Mouse (Mus musculus) ovary, adult 18-20 months (tissue): Measurements from ENCODE around the gene Mark2.
"Not testable (repeated sequence)": the region's sequence is repeated elsewhere in the genome, so short reads cannot be mapped to it uniquely, and the experiment has no call there.

ENCODE experiments used
- DNase-seq: peaks from one replicate; pipeline ENCODE4 v3.0.0; 2022; ENCODE audit warnings: low spot score, mixed read lengths

Gene Mark2

GRCm38 (mm10) chr19:7341512-7342397, at the start of gene Mark2:
Gene Mark2 (minus strand): TSS chr19:7341860.
- peak; percentile 98 for DNase-seq

- no peak for DNase-seq
Observed at GRCm38 (mm10) chr19:7388488-7388887, 46.8 kb upstream of the Mark2 start.

GRCm38 (mm10) chr19:7386042-7386441, 44.4 kb upstream of the Mark2 start:
- DNase-seq: no peak

GRCm38 (mm10) chr19:7382903-7383865, 41.5 kb upstream of the Mark2 start, which contains the start of gene Spindoc:
Gene Spindoc (minus strand): TSS chr19:7382994.
- DNase-seq: peak; percentile 96

- peak; percentile 36 for DNase-seq
Observed at GRCm38 (mm10) chr19:7382248-7382902, 40.7 kb upstream of the Mark2 start.

- no peak for DNase-seq
Observed at GRCm38 (mm10) chr19:7381906-7382247, 40.2 kb upstream of the Mark2 start.

GRCm38 (mm10) chr19:7377639-7378038, 36.0 kb upstream of the Mark2 start:
- no peak for DNase-seq

- DNase-seq: no peak
Observed at GRCm38 (mm10) chr19:7374491-7374890, 32.8 kb upstream of the Mark2 start.

GRCm38 (mm10) chr19:7369469-7369868, 27.8 kb upstream of the Mark2 start:
- not testable (repeated sequence) for DNase-seq

GRCm38 (mm10) chr19:7353636-7354035, 12.0 kb upstream of the Mark2 start:
- no peak for DNase-seq

- no peak for DNase-seq
Observed at GRCm38 (mm10) chr19:7352809-7353495, 11.3 kb upstream of the Mark2 start.

- DNase-seq: no peak
Observed at GRCm38 (mm10) chr19:7349993-7350392, 8.3 kb upstream of the Mark2 start.

GRCm38 (mm10) chr19:7345235-7345755, 3.6 kb upstream of the Mark2 start:
- no peak for DNase-seq

GRCm38 (mm10) chr19:7342646-7343045, 986 bp upstream of the Mark2 start:
- no peak for DNase-seq

- no peak for DNase-seq
Observed at GRCm38 (mm10) chr19:7340780-7341475, 732 bp downstream of the Mark2 start.

GRCm38 (mm10) chr19:7340371-7340779, 1.3 kb downstream of the Mark2 start:
- DNase-seq: no peak

GRCm38 (mm10) chr19:7339867-7340266, 1.8 kb downstream of the Mark2 start:
- no peak for DNase-seq

GRCm38 (mm10) chr19:7339026-7339425, 2.6 kb downstream of the Mark2 start:
- DNase-seq: peak; percentile 31

- DNase-seq: peak; percentile 9
Observed at GRCm38 (mm10) chr19:7337781-7338342, 3.8 kb downstream of the Mark2 start.

GRCm38 (mm10) chr19:7335656-7336055, 6.0 kb downstream of the Mark2 start:
- no peak for DNase-seq
